Mouse (Mus musculus) neural tube, embryonic 14.5 days (tissue): ENCODE measurements around the gene Arid2. TPM values are rescaled to one million over a fixed set of nuclear protein-coding genes. Genes with fewer than 3 reads are reported as not detected.
A peak's percentile ranks its signal among the peaks of the same experiment; 100 is the strongest.

Experiments
- ATAC-seq: fragments of 200-750 bp; cut with Nextera tagmentation; 2 replicates; pipeline ENCODE4 v1.8.0; 2017; ENCODE audit warnings: low read depth, mild to moderate bottlenecking, moderate TSS enrichment, moderate library complexity
- H3K27ac ChIP-seq: fragments of 300-500 bp; sonication (generic); 2 replicates; pipeline ENCODE4 v1.5.1; 2014; ENCODE audit warnings: low read depth, mild to moderate bottlenecking, control low read depth, low read length, moderate library complexity, mixed read lengths
- H3K27me3 ChIP-seq: fragments of 300-500 bp; sonication (generic); 2 replicates; pipeline ENCODE4 v1.6.1; 2014; ENCODE audit warnings: low read length; ENCODE audit not compliant: control insufficient read depth, insufficient read depth
- H3K36me3 ChIP-seq: fragments of 300-500 bp; sonication (generic); 2 replicates; pipeline ENCODE4 v1.6.1; 2014; ENCODE audit warnings: low read length, mixed read lengths; ENCODE audit not compliant: control insufficient read depth, insufficient read depth
- H3K4me1 ChIP-seq: fragments of 300-500 bp; sonication (generic); 2 replicates; pipeline ENCODE4 v1.6.1; 2014; ENCODE audit warnings: low read length; ENCODE audit not compliant: control insufficient read depth, insufficient read depth
- H3K4me2 ChIP-seq: fragments of 300-500 bp; sonication (generic); 2 replicates; pipeline ENCODE4 v1.6.1; 2014; ENCODE audit warnings: mild to moderate bottlenecking, low read depth, low read length, control low read depth
- H3K4me3 ChIP-seq: fragments of 300-500 bp; sonication (generic); 2 replicates; pipeline ENCODE4 v1.5.1; 2014; ENCODE audit warnings: low read depth, low read length, control low read depth, mixed read lengths
- H3K9ac ChIP-seq: fragments of 300-500 bp; sonication (generic); replicated peaks from 2 replicates; pipeline ENCODE4 v1.6.1; 2014; ENCODE audit warnings: low read depth, mild to moderate bottlenecking, control low read depth, low read length, mixed read lengths
- H3K9me3 ChIP-seq: fragments of 300-500 bp; sonication (generic); 2 replicates; pipeline ENCODE4 v1.6.1; 2016; ENCODE audit warnings: low read length; ENCODE audit not compliant: control insufficient read depth
- WGBS: fragments of 180-500 bp; shearing (Covaris S2); extraction: QIAGEN DNeasy Blood & Tissue Kit; methylation state at CpG from one replicate; pipeline ENCODE4 v1.1.7; 2014; 5-methylcytosine and 5-hydroxymethylcytosine counted together
- polyA plus RNA-seq: library from polyadenylated mRNA; unstranded; fragments of >200 nt; fragmentation: Nextera tagmentation; extraction: Ambion mirVana; gene quantifications from 2 replicates; pipeline ENCODE4 v1.2.1, GENCODE M21; 2014

Gene Arid2
- polyA plus RNA-seq, 1 experiment from 2014 or later, result 26.9 TPM

GRCm38 (mm10) chr15:96283141-96283540 lies 4.2 kb upstream of the Arid2 start:
- H3K9ac ChIP-seq, result 0 out of 2 replicates have a peak overlapping the region, but pooled peaks have one; percentile 7
- WGBS, result 55% methylated on average over 8 of the region's 8 CpGs
- peak overlapping the region; percentile 94 for H3K4me3 ChIP-seq
- H3K4me2 ChIP-seq, result peak overlapping the region; percentile 83
- no peaks in the 10 kb centered on the region for H3K36me3 ChIP-seq
- H3K27ac ChIP-seq, result no peak overlapping the region
- no peak for ATAC-seq
- H3K4me1 ChIP-seq, result peaks cover 18% of the 10 kb centered on the region
- no peaks in the 10 kb centered on the region for H3K27me3 ChIP-seq
- H3K9me3 ChIP-seq, result no peaks in the 10 kb centered on the region; the same call in 1 of the 2 replicates

GRCm38 (mm10) chr15:96283920-96284431 lies 3.3 kb upstream of the Arid2 start:
- Histone ChIP-seq H3K4me3 (peak overlapping the region; percentile 94), H3K9ac (peak overlapping the region; percentile 100), H3K36me3 (no peaks in the 10 kb centered on the region), H3K27me3 (no peaks in the 10 kb centered on the region), H3K4me1 (peaks cover 19% of the 10 kb centered on the region), H3K9me3 (no peaks in the 10 kb centered on the region; the same call in 1 of the 2 replicates), H3K4me2 (peak overlapping the region; percentile 83), H3K27ac (peak overlapping the region; percentile 100)
- 6% methylated on average over 11 of the region's 11 CpGs for WGBS
- no peak for ATAC-seq

GRCm38 (mm10) chr15:96284711-96285322 lies 2.5 kb upstream of the Arid2 start:
- WGBS, result under 1% methylated on average over 35 of the region's 67 CpGs
- Histone ChIP-seq H3K36me3 (no peaks in the 10 kb centered on the region), H3K27ac (peak overlapping the region; percentile 100), H3K4me1 (peaks cover 24% of the 10 kb centered on the region), H3K9ac (peak overlapping the region; percentile 100), H3K9me3 (no peaks in the 10 kb centered on the region; the same call in 1 of the 2 replicates), H3K4me3 (peak overlapping the region; percentile 94), H3K4me2 (peak overlapping the region; percentile 83), H3K27me3 (no peaks in the 10 kb centered on the region)
- peak; percentile 32; the same call in 1 of the 2 replicates for ATAC-seq

DNA sequence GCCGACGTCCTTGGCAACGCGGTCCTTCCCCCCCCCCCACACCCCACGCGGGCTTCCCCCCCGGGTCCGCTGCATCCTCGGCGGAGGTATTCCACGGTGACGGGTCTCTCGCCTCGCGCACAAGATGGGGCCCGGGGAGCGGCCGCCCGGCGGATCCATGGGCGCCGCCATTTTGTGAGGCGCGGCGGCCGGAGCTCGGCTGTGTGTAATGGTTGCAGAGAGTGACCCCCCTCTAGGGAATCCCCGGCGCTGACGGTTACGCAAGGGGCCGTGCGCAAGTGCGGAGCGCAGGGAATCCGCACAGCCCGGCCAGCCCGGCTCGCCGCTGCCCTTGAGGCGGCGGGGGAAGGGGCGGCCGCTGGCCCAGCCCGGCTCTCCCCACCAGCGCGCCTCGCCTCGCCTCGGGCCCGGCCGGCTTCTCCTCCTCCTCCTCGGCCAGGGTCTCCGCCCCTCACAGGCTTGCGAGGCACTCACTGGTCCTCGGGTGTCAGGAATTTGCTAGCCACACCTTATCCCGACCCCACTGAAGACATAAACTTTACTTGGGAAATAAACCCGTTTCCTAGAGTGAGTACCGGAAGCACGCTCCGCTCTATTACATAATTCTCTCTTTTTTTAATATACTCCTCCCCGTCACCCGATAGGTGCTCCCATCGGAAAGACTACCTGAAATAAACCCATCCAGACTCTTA lies 1.8 kb upstream of the Arid2 start:
- Histone ChIP-seq H3K9me3 (no peaks in the 10 kb centered on the region), H3K27me3 (no peaks in the 10 kb centered on the region), H3K36me3 (no peaks in the 10 kb centered on the region), H3K4me2 (peak overlapping the region; percentile 83), H3K9ac (peak overlapping the region; percentile 100), H3K4me1 (peaks cover 28% of the 10 kb centered on the region), H3K4me3 (peak overlapping the region; percentile 94), H3K27ac (peak overlapping the region; percentile 100)
- WGBS, result under 1% methylated on average over 51 of the region's 64 CpGs
- peak; percentile 85 for ATAC-seq

- H3K9ac ChIP-seq, result peak overlapping the region; percentile 100
- under 1% methylated on average over 66 of the region's 72 CpGs for WGBS
- H3K27ac ChIP-seq, result peak overlapping the region; percentile 100
- peak; percentile 85 for ATAC-seq
- H3K4me3 ChIP-seq, result peak overlapping the region; percentile 94
- no peaks in the 10 kb centered on the region for H3K36me3 ChIP-seq
- peak overlapping the region; percentile 83 for H3K4me2 ChIP-seq
- H3K27me3 ChIP-seq, result no peaks in the 10 kb centered on the region
- H3K4me1 ChIP-seq, result peaks cover 26% of the 10 kb centered on the region
- no peaks in the 10 kb centered on the region for H3K9me3 ChIP-seq
Measured at GRCm38 (mm10) chr15:96286015-96286934, 1.0 kb upstream of the Arid2 start.

DNA sequence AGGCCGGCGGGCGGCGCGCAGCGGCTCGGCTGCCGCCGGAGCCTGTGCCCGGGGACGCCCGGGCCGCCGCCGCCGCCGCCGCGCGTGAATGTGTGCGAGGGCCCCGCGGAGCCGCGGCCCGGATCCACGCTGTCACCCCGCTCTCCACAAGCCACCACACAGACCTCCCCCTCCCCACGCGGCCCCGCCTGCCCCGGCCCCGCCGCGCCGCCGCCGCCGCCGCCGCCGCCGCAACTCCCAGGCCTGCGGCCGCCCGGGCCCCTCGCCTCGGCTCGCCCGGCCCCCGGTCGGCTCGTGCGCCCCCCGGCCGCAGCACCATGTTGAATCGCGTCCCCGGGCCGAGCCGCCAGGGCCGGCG lies 404 bp upstream of the Arid2 start:
- Histone ChIP-seq H3K4me3 (peak overlapping the region; percentile 94), H3K27ac (peak overlapping the region; percentile 100), H3K4me2 (peak overlapping the region; percentile 83), H3K4me1 (peaks cover 19% of the 10 kb centered on the region), H3K36me3 (no peaks in the 10 kb centered on the region), H3K27me3 (no peaks in the 10 kb centered on the region), H3K9me3 (no peaks in the 10 kb centered on the region), H3K9ac (peak overlapping the region; percentile 100)
- 0% methylated on average over 23 of the region's 63 CpGs for WGBS
- ATAC-seq, result peak; percentile 59

GRCm38 (mm10) chr15:96287976-96288835 lies 888 bp downstream of the Arid2 start:
- peak overlapping the region; percentile 83 for H3K4me2 ChIP-seq
- no peak for ATAC-seq
- peak overlapping the region; percentile 100 for H3K27ac ChIP-seq
- peak overlapping the region; percentile 100 for H3K9ac ChIP-seq
- no peaks in the 10 kb centered on the region for H3K9me3 ChIP-seq
- peak overlapping the region; percentile 94 for H3K4me3 ChIP-seq
- peaks cover 12% of the 10 kb centered on the region; the same call in 1 of the 2 replicates for H3K4me1 ChIP-seq
- H3K36me3 ChIP-seq, result 0 out of 2 replicates have a peak, but pooled peaks cover 2% of the 10 kb centered on the region
- H3K27me3 ChIP-seq, result no peaks in the 10 kb centered on the region
- WGBS, result under 1% methylated on average over 66 of the region's 97 CpGs
